Mouse (Mus musculus): ENCODE data around the gene Nkd1.

GRCm38 (mm10) chr8:88537998-88538975, 17.1 kb downstream of the Nkd1 start:
- no peak for TF ChIP-seq CTCF (IDR thresholded peaks at IDR 0.05; ENCODE audit: low read depth)
- no peak for TF ChIP-seq EP300 (optimal IDR thresholded peaks at IDR 0.05)
